Mouse (Mus musculus) forebrain, postnatal 0 days (tissue): ENCODE data around the gene Slc35f3. TPM values are rescaled to one million over a fixed set of nuclear protein-coding genes. Genes with fewer than 3 reads are reported as not detected.

ENCODE experiments used
- ATAC-seq: fragments of 200-750 bp; cut with Nextera tagmentation; 2 replicates; pipeline ENCODE4 v1.8.0; 2017; ENCODE audit warnings: mild to moderate bottlenecking, moderate library complexity
- DNase-seq: peaks from one replicate; pipeline ENCODE4 v3.0.0-alpha.2; 2015
- H3K27ac ChIP-seq: fragments of 300-500 bp; sonication (generic); 2 replicates; pipeline ENCODE4 v1.5.1; 2014; ENCODE audit warnings: low read depth, mild to moderate bottlenecking, antibody characterized with exemption, low read length, moderate library complexity, mixed read lengths
- H3K27me3 ChIP-seq: fragments of 300-500 bp; sonication (generic); 2 replicates; pipeline ENCODE4 v1.6.1; 2014; ENCODE audit warnings: mild to moderate bottlenecking, low read length, mixed read lengths; ENCODE audit not compliant: insufficient read depth
- H3K36me3 ChIP-seq: fragments of 300-500 bp; sonication (generic); 2 replicates; pipeline ENCODE4 v1.6.1; 2014; ENCODE audit warnings: mild to moderate bottlenecking, moderate library complexity; ENCODE audit not compliant: insufficient read depth
- H3K4me1 ChIP-seq: fragments of 300-500 bp; sonication (generic); 2 replicates; pipeline ENCODE4 v1.6.1; 2014; ENCODE audit warnings: antibody characterized with exemption; ENCODE audit not compliant: insufficient read depth
- H3K4me2 ChIP-seq: fragments of 300-500 bp; sonication (generic); 2 replicates; pipeline ENCODE4 v1.6.1; 2014; ENCODE audit warnings: low read depth, mild to moderate bottlenecking, moderate library complexity
- H3K4me3 ChIP-seq: fragments of 300-500 bp; sonication (generic); 2 replicates; pipeline ENCODE4 v1.5.1; 2014; ENCODE audit warnings: low read depth, low read length, mixed read lengths
- H3K9ac ChIP-seq: fragments of 300-500 bp; sonication (generic); 2 replicates; pipeline ENCODE4 v1.6.1; 2014; ENCODE audit warnings: mild to moderate bottlenecking
- H3K9me3 ChIP-seq: fragments of 300-500 bp; sonication (generic); 2 replicates; pipeline ENCODE4 v1.6.1; 2016; ENCODE audit warnings: low read length
- CTCF ChIP-seq: sonication (generic); IDR thresholded peaks from 2 replicates; pipeline ENCODE4 v1.5.1; 2016; ENCODE audit warnings: antibody characterized with exemption, control low read depth, low read depth
- WGBS: fragments of 180-500 bp; shearing (Covaris S2); extraction: QIAGEN DNeasy Blood & Tissue Kit; methylation state at CpG from one replicate; pipeline ENCODE4 v1.1.7; 2014; 5-methylcytosine and 5-hydroxymethylcytosine counted together
- polyA plus RNA-seq: library from polyadenylated mRNA; unstranded; fragments of >200 nt; fragmentation: Nextera tagmentation; extraction: Ambion mirVana; gene quantifications from 2 replicates; pipeline ENCODE4 v1.2.1, GENCODE M21; 2015
- total RNA-seq: library from RNA; depleted of rRNA; stranded (reverse); fragments of >200 nt; gene quantifications from 2 replicates; pipeline ENCODE4 v1.2.3, GENCODE M21; 2014

Slc35f3 gene
- total and polyA plus RNA-seq, 2 experiments from 2014 or later: 2.1 to 3.1 TPM

DNA sequence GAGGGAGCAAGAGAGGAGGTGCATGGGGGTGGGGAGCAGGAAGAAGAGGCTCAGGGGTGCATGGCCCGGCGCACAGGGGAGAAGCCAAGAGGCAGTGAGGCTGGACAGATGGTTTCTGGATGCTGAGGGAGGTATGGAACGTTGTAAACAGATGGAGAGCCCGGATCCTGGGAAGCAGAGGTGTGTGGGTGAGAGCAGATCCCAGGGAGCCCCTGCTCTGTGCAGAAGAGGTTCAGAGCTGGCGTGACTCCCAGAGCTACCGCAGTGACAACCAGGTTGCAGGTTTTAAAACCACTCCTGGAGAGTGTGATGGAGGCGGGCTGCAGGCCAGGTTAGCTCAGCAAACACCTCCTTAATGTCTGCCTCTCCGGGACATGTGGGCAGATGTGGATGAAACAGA, 28.4 kb downstream of the Slc35f3 start:
- no peaks in the 10 kb centered on the region; the same call in 1 of the 2 replicates for H3K36me3 ChIP-seq
- H3K27me3 ChIP-seq: no peaks in the 10 kb centered on the region
- DNase-seq (no peak), ATAC-seq (no peak)
- TF ChIP-seq CTCF: no peak
- H3K27ac ChIP-seq: no peak overlapping the region
- H3K9me3 ChIP-seq: 0 out of 2 replicates have a peak, but pooled peaks cover 6% of the 10 kb centered on the region
- H3K4me3 ChIP-seq: no peak overlapping the region
- no peak overlapping the region for H3K9ac ChIP-seq
- no peaks in the 10 kb centered on the region for H3K4me1 ChIP-seq
- H3K4me2 ChIP-seq: no peak overlapping the region
- WGBS: 76% methylated on average over 8 of the region's 8 CpGs

DNA sequence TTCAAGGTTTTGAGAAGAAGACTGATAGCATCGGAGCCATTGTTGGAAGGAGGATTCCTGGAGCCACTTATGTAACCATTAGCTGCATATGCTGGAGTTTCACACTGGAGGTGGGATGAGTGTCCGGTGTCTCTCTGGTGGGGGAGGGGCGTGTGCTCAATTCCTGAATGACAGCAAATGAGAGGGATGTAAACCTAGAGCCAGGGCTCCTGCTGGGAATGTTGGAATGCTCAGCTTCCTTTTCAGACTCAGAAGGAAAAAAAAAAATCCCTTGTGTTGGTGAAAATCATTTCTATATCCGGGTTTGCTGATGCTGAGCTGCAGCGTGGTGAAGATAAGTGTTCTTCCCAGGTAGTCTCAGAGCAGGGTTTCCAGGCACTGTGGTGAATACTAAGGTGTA, 29.4 kb downstream of the Slc35f3 start:
- H3K4me2 ChIP-seq: no peak overlapping the region
- 71% methylated on average over 5 of the region's 5 CpGs for WGBS
- no peak overlapping the region for H3K4me3 ChIP-seq
- no peaks in the 10 kb centered on the region; the same call in 1 of the 2 replicates for H3K36me3 ChIP-seq
- H3K9ac ChIP-seq: no peak overlapping the region
- DNase-seq (no peak), ATAC-seq (no peak)
- no peak overlapping the region for H3K27ac ChIP-seq
- no peaks in the 10 kb centered on the region for H3K4me1 ChIP-seq
- TF ChIP-seq CTCF: no peak
- H3K9me3 ChIP-seq: 0 out of 2 replicates have a peak, but pooled peaks cover 6% of the 10 kb centered on the region
- H3K27me3 ChIP-seq: no peaks in the 10 kb centered on the region

DNA sequence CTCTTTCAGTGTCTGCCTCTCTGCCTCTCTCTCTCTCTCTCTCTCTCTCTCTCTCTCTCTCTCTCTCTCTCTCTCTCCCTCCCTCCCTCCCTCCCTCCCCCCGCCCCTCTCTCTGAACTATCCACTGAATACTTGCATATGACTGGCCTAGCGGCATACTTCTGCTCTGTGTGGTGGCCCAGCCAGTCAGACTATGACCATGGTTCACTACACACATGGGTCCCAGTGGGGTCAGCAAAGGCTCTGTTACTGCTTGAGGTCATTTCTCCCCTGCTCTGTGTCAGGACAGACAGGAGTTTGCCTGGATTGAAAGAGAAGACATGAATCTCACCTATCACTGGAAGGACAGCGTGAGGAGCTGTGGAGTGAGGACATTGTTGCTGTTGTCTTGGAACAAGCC, 40.5 kb downstream of the Slc35f3 start:
- H3K9ac ChIP-seq: no peak overlapping the region
- H3K4me1 ChIP-seq: no peaks in the 10 kb centered on the region
- DNase-seq (no peak), ATAC-seq (no peak)
- no peaks in the 10 kb centered on the region for H3K36me3 ChIP-seq
- H3K9me3 ChIP-seq: no peaks in the 10 kb centered on the region
- no peak overlapping the region for H3K4me2 ChIP-seq
- no peak for TF ChIP-seq CTCF
- no peak overlapping the region for H3K27ac ChIP-seq
- no peaks in the 10 kb centered on the region for H3K27me3 ChIP-seq
- 85% methylated on average over 3 of the region's 3 CpGs for WGBS
- no peak overlapping the region for H3K4me3 ChIP-seq

DNA sequence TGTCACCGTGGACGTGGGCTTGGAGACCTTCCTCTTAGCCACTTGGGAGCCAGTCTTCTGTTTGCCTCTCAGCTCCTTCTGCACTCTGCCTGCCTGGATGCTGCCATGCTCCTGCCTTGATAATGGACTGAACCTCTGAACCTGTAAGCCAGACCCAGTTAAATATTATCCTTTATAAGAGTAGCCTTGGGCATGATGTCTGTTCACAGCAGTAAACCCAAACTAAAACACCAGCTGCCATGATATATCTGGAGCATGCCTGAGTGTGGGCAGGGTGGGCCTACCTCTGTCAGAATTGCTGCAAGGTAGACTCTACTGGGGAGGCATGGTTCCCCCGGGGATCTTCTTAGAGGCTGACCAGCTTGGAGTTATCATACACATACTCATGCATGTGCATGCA, 41.0 kb downstream of the Slc35f3 start:
- H3K4me1 ChIP-seq: no peaks in the 10 kb centered on the region
- no peak overlapping the region for H3K4me3 ChIP-seq
- H3K27me3 ChIP-seq: no peaks in the 10 kb centered on the region
- no peaks in the 10 kb centered on the region for H3K36me3 ChIP-seq
- TF ChIP-seq CTCF: no peak
- no peak overlapping the region for H3K4me2 ChIP-seq
- ATAC-seq (no peak), DNase-seq (no peak)
- H3K9me3 ChIP-seq: no peaks in the 10 kb centered on the region
- H3K27ac ChIP-seq: no peak overlapping the region
- whole genome bisulfite sequencing: 89% methylated on average over 3 of the region's 3 CpGs
- H3K9ac ChIP-seq: no peak overlapping the region

DNA sequence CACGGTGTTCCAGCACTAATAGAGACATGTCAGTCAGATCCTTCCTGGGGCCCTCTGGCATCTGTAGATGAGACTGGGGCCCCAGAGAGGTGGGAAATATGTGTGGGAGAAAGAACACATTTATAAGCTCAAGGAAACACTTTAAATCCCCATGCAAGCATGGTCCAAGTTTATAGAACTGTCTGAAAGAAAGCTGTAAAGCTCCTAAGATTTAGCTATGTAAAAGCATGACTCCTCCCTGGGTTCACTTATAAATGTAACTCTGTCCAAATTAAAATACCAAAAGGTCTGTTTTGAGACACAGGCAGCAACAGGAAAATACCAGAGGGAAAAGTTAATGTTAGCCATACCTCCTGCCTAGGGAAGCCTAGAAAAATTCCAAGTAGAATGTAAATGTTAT, 42.8 kb downstream of the Slc35f3 start:
- no peaks in the 10 kb centered on the region for H3K9me3 ChIP-seq
- no peak for TF ChIP-seq CTCF
- DNase-seq: no peak
- no peaks in the 10 kb centered on the region for H3K4me1 ChIP-seq
- 73% methylated on average over 1 of the region's 1 CpGs for WGBS
- H3K36me3 ChIP-seq: no peaks in the 10 kb centered on the region
- no peaks in the 10 kb centered on the region for H3K27me3 ChIP-seq
- no peak for ATAC-seq
- H3K4me3 ChIP-seq: no peak overlapping the region
- no peak overlapping the region for H3K27ac ChIP-seq
- no peak overlapping the region for H3K4me2 ChIP-seq
- H3K9ac ChIP-seq: no peak overlapping the region

DNA sequence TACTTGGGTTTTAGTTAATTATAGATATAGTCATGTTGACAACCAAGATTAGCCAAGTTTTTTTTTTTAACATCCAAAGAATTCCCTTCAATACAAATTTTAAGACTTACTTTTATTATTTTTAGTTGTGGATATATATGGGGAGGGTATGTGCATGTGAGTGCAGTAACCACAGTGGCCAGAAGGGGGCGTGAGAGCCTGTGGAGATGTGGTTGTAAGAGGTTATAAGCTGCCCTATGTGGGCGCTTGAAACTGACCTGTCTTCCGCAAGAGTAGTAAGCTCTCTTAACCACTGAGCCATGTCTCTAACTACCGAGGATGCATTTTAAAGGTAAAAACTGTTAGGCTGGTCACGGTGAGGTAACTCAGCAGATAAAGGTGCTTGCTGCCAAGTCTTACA, 45.1 kb downstream of the Slc35f3 start:
- Histone ChIP-seq H3K27me3 (no peaks in the 10 kb centered on the region), H3K4me1 (no peaks in the 10 kb centered on the region), H3K4me3 (no peak overlapping the region), H3K4me2 (no peak overlapping the region), H3K9me3 (no peaks in the 10 kb centered on the region), H3K9ac (no peak overlapping the region), H3K36me3 (no peaks in the 10 kb centered on the region), H3K27ac (no peak overlapping the region)
- ATAC-seq (no peak), DNase-seq (no peak)
- 84% methylated on average over 5 of the region's 5 CpGs for WGBS
- peak; percentile 16; the same call in 1 of the 2 replicates for TF ChIP-seq CTCF

DNA sequence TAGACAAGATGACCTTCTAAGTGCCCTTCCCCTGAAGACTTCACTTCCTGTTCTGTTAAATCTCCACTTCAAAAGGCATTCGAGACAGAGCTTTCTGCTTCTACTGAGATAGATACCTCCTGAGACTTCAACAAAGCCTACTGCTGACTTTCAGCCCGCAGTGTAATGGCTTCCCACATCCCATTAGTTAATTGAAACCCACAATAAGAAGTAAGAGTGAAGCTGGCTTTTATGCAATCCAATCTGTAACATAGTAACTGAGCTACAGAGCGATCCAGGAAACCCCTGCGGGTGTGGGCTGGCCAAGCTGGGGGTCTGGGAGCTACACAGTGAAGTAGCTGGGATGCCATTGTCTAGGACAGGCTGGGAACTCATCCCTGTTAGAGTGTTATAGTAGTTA, 46.7 kb downstream of the Slc35f3 start:
- WGBS: 35% methylated on average over 4 of the region's 4 CpGs
- no peak overlapping the region for H3K4me3 ChIP-seq
- no peak overlapping the region for H3K4me2 ChIP-seq
- H3K36me3 ChIP-seq: no peaks in the 10 kb centered on the region
- H3K9me3 ChIP-seq: no peaks in the 10 kb centered on the region
- no peaks in the 10 kb centered on the region for H3K27me3 ChIP-seq
- peak; percentile 27; the same call in 1 of the 2 replicates for ATAC-seq
- H3K4me1 ChIP-seq: no peaks in the 10 kb centered on the region
- TF ChIP-seq CTCF: no peak
- 0 out of 2 replicates have a peak overlapping the region, but pooled peaks have one; percentile 35 for H3K27ac ChIP-seq
- no peak overlapping the region for H3K9ac ChIP-seq
- no peak for DNase-seq
